Mouse (Mus musculus): ENCODE results near the gene Hist1h3a. TPM values are rescaled to one million over a fixed set of nuclear protein-coding genes. Genes with fewer than 3 reads are reported as not detected.
"Not testable (repeated sequence)": the region's sequence is repeated elsewhere in the genome, so short reads cannot be mapped to it uniquely, and the experiment has no call there.

The Hist1h3a gene
- 22.8 and 41.9 TPM in 2 replicates for polyA plus RNA-seq (2012; rRNA removed)

DNA sequence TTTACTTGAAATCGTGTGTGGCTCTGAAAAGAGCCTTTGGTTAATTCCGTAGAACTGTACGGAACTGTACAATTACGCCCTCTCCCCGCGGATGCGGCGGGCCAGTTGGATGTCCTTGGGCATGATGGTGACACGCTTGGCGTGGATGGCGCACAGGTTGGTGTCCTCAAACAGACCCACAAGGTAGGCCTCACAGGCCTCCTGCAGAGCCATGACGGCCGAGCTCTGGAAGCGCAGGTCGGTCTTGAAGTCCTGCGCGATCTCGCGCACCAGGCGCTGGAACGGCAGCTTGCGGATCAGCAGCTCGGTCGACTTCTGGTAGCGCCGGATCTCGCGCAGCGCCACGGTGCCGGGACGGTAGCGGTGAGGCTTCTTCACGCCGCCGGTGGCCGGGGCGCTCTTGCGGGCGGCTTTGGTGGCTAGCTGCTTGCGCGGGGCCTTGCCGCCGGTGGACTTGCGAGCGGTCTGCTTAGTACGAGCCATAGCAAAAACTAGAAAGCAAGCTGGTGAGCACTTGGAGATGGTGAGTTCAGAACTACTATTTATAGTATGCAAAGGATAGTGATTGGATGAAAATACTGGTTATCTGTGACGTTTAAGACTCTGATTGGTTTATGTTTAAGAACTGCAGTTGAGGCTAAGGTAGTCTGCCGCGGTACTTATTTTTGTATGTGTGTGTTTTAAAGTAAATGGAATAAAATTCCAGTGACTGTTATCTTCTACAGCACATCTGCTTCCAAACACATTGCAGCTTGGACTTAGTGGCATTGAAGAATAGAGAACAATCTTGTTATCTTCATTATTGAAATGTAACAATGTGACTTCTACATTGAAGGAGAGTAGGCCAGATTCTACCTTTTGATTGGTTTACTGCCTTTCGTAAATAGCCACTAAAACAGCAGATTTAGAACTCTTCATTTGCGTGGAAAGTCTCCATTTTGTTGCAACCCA lies at the start of gene Hist1h3a:
Gene Hist1h3a, minus strand, starts transcription at position 516 of the 951 bp plus-strand sequence.
- DNase-seq (ENCODE audit: low read depth): peak; percentile 96

DNA sequence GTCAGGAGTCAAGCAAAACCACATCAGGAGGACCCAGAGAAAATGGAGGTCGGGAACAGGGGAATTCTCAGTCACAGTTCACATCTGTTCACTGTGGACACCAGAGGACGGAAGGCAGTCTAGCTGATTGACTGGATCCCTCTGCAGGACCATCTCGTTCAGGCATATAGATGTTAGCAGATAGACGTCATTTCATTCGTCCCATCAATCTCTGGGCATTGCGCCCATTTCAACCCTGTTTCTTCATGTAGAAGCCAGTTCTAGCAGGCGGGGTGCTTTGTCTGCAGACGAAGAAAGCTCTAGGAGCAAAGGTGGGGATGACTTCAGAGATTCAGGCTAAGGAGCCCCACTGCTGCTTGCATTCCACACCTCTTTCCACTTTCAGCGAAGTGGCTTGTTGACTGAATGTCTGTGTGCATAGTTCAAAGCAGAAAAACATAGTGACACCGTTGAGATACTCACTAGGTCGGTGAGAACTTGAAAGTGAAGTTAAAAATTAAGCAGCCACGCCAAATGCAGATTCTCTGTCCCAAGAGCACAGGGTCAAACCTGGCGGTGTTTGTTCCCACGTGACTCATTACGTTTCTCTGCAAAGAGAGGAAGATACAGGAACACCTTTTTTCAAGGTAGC lies 44.4 kb upstream of the Hist1h3a start, which contains the start of gene Slc17a2:
Gene Slc17a2, plus strand, starts transcription at position 572 of the 631 bp plus-strand sequence.
- DNase-seq (ENCODE audit: low read depth): no peak
- TF ChIP-seq CTCF (IDR thresholded peaks at IDR 0.05; ENCODE audit: borderline replicate concordance, extremely low read depth, insufficient read depth, insufficient read length): no peak
- no peak for TF ChIP-seq POLR2A (IDR thresholded peaks at IDR 0.05; ENCODE audit: borderline replicate concordance, extremely low read depth, insufficient read depth, insufficient read length, poor library complexity, severe bottlenecking)

More for the DNA sequence above, at the start of gene Hist1h3a:
- 0 out of 2 replicates have a peak, but pooled peaks have one; percentile 18 for TF ChIP-seq POLR2A (IDR thresholded peaks at IDR 0.05; ENCODE audit: borderline replicate concordance, extremely low read depth, insufficient read depth, insufficient read length, poor library complexity, severe bottlenecking)

DNA sequence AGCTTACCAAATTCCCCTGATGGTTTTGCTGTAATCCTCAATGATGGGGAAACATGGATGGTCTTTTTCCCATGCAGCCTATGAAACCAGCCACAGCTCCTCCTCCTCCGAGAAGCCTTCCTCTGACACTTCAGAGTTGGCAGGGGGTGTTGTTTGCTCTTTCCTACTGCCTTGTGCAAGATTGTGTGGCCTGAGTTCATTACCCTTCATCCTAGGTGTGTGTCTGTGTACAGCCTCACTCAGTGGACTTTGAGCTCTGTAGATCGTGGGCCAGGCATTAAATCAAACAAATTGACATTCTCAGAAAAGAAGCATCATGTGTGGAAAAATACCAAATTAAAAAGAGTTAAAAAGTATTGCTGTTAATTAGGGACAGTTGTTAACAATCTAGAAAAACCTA lies 42.3 kb upstream of the Hist1h3a start:
- DNase-seq (ENCODE audit: low read depth): no peak
- TF ChIP-seq POLR2A (IDR thresholded peaks at IDR 0.05; ENCODE audit: borderline replicate concordance, extremely low read depth, insufficient read depth, insufficient read length, poor library complexity, severe bottlenecking): no peak
- TF ChIP-seq CTCF (IDR thresholded peaks at IDR 0.05; ENCODE audit: borderline replicate concordance, extremely low read depth, insufficient read depth, insufficient read length): no peak

DNA sequence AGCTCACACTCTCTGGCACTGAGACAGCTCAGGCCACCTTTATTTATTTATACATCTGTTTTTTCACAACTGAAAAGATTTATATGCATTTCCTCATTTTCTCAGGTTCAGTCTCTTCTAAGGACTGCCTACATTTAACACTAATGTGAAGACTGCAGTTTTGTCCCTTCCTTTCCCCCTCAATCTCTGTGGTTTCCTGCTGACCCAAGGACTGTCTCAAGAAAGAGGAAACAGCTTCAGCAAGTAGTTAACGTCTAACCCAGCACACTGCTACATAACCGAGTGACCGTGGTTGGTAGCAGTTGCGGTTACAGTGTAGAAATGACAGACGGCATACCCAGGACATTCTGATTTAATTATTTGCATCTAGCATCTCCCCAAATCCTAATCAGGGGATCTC lies 37.2 kb upstream of the Hist1h3a start:
- TF ChIP-seq POLR2A (IDR thresholded peaks at IDR 0.05; ENCODE audit: borderline replicate concordance, extremely low read depth, insufficient read depth, insufficient read length, poor library complexity, severe bottlenecking) (no peak), CTCF (IDR thresholded peaks at IDR 0.05; ENCODE audit: borderline replicate concordance, extremely low read depth, insufficient read depth, insufficient read length) (no peak)
- DNase-seq (ENCODE audit: low read depth): no peak

DNA sequence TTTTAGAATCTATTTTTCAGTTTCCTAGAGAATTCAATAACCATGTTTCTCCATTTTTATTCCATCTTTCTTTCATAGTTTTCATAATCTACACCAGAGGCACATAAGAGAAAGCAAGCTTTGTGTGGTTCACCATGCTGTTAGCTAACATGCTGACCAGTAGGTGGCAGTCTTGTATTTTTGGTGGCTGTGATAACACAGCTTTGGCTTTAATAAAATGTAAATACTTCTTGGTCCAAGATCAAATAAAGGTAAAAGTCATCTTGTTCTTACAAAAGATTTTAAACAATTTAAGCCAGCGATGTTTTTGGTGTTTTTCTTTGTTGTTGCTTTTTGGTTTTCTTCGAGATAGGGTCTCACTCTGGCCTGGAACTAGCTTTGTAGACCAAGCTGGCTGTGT lies 30.3 kb upstream of the Hist1h3a start:
- TF ChIP-seq POLR2A (IDR thresholded peaks at IDR 0.05; ENCODE audit: borderline replicate concordance, extremely low read depth, insufficient read depth, insufficient read length, poor library complexity, severe bottlenecking): no peak
- peak; percentile 73; the same call in 1 of the 2 replicates for TF ChIP-seq CTCF (IDR thresholded peaks at IDR 0.05; ENCODE audit: borderline replicate concordance, extremely low read depth, insufficient read depth, insufficient read length)
- DNase-seq (ENCODE audit: low read depth): peak; percentile 86

DNA sequence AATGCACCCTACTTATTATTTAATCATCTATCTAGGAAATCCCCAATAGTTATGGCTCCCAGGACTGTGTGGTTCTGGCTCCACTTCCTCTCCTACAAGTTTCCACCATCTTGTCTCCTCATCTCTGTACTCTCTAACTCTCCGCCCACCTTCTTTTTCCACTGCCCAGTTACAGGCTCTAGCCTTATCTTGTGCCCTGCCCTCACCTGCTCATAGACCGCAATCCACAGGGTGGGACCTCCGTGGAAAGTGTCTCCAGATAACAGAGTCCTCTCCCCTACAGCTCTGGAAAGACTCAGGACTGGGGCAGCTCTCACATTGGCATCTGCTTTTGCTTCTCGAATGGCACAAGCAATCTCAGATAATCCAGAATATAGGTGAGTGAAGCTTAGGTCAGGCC lies 16.8 kb upstream of the Hist1h3a start:
- DNase-seq (ENCODE audit: low read depth): no peak
- TF ChIP-seq CTCF (IDR thresholded peaks at IDR 0.05; ENCODE audit: borderline replicate concordance, extremely low read depth, insufficient read depth, insufficient read length) (no peak), POLR2A (IDR thresholded peaks at IDR 0.05; ENCODE audit: borderline replicate concordance, extremely low read depth, insufficient read depth, insufficient read length, poor library complexity, severe bottlenecking) (no peak)

DNA sequence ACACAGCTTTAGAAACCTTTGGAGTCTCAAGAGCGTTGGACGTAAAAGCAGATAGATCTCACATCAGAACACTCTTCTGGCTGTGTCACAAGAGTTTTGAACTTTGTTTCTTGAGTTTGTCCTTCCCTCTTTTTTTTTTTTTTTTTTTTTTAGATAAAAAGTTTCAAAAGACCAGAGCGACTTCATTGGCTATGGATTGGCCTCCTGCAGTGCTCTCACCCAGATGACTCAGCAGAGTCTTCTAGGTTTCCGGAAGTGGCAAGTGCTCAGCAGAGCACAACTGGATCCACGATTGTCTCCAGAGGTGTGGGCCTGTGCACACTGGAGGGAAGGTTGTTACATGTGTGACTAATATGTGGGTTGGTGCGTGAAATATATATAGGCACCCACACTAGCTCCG lies 16.2 kb upstream of the Hist1h3a start:
- no peak for DNase-seq (ENCODE audit: low read depth)
- TF ChIP-seq POLR2A (IDR thresholded peaks at IDR 0.05; ENCODE audit: borderline replicate concordance, extremely low read depth, insufficient read depth, insufficient read length, poor library complexity, severe bottlenecking) (no peak), CTCF (IDR thresholded peaks at IDR 0.05; ENCODE audit: borderline replicate concordance, extremely low read depth, insufficient read depth, insufficient read length) (no peak)

DNA sequence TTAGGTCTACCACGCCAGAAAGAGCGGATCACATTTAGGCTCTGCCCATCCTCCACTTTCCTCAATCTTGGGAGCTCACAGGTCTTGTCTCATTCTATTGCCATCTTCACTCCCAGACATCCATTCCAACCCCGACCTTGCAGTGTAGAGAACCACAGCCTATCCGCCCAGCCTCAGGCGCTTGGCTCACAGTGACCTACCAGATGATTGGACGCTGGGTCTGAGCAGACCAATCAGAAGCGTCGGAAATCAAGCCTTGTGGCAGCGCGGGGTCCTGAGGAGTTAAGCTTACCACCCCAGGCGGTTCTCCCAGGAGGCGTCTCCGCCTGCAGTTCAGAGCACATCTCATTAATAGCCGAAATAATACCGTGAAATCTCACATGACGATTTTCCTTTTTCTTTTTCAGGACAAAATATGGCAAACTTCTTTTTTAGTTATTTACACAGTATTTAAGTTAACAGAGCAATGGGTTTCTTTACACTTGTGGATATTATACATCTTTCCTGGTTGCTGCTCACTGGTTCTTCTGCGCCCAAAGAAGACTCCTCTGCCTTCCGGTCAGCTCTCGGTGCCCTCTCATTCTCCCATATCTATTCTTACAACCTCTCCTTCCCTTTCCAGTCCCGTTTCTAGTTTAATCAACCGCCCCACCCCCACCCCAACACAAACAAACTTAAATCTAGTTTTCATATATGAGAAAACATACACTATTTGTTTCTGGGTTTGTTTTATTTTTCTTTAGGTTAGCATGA lies 10.6 kb upstream of the Hist1h3a start:
- TF ChIP-seq POLR2A (IDR thresholded peaks at IDR 0.05; ENCODE audit: borderline replicate concordance, extremely low read depth, insufficient read depth, insufficient read length, poor library complexity, severe bottlenecking): no peak
- no peak for TF ChIP-seq CTCF (IDR thresholded peaks at IDR 0.05; ENCODE audit: borderline replicate concordance, extremely low read depth, insufficient read depth, insufficient read length)
- peak; percentile 83 for DNase-seq (ENCODE audit: low read depth)

DNA sequence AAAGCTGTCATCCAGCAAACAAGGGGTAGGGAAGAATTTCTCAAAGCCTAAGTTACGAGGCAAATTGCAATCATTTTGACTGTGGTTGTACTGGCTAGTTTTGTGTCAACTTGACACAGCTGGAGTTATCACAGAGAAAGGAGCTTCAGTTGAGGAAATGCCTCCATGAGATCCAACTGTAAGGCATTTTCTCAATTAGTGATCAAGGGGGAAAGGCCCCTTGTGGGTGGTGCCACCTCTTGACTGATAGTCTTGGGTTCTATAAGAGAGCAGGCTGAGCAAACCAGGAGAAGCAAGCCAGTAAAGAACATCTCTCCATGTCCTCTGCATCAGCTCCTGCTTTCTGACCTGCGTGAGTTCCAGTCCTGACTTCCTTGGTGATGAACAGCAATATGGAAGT lies 7.4 kb upstream of the Hist1h3a start, which contains the start of gene Trim38:
Gene Trim38, plus strand, starts transcription at position 301 of the 400 bp plus-strand sequence.
- DNase-seq (ENCODE audit: low read depth): not testable (repeated sequence)

DNA sequence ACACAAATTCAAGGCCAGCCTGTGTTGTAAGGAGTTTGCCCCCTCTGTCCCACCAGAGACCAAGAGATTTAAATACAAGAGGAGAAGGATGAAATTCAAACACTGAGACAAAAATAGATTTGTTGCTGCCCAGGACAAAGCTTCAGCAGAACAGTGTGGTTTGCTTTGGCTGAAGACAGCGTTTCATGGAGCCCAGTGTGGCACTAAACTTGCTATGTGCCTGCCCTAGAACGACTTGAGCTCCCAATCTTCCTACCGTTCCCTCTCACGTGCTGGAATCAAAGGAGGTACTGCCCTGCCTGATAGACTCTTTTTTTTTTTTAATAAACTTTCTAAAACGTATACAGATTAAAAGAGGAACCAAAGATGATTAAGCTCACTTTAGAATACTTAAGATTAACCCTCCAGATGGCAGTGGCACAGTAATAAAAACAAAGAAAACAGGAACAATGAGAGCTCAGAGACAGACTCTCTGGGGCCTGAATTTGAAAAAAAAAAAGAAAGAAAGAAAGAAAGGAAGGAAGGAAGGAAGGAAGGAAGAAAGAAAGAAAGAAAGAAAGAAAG lies 6.7 kb upstream of the Hist1h3a start:
- no peak for DNase-seq (ENCODE audit: low read depth)
- no peak for TF ChIP-seq POLR2A (IDR thresholded peaks at IDR 0.05; ENCODE audit: borderline replicate concordance, extremely low read depth, insufficient read depth, insufficient read length, poor library complexity, severe bottlenecking)
- TF ChIP-seq CTCF (IDR thresholded peaks at IDR 0.05; ENCODE audit: borderline replicate concordance, extremely low read depth, insufficient read depth, insufficient read length): no peak

DNA sequence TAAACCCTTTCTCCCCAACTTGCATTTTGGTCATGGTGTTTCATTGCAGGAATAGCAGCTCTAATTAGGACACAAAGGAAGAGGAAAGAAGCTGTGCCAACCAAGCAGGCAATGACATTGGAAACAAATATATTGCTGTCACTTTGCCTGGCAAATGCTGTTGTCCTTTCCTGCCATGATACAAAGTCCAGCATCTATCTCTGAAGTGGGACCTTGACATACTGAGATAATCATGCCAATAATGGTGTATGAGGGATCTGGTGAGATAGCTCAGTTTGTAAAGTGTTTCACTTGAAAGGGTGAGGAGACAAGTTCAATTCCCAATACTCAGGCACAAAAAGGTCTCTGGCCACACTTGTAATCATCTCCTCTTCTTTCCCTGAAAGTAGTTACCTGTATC lies 4.6 kb upstream of the Hist1h3a start:
- DNase-seq (ENCODE audit: low read depth): no peak
- no peak for TF ChIP-seq POLR2A (IDR thresholded peaks at IDR 0.05; ENCODE audit: borderline replicate concordance, extremely low read depth, insufficient read depth, insufficient read length, poor library complexity, severe bottlenecking)
- TF ChIP-seq CTCF (IDR thresholded peaks at IDR 0.05; ENCODE audit: borderline replicate concordance, extremely low read depth, insufficient read depth, insufficient read length): no peak

Data from brain, embryonic 14.5 days (tissue).